Mouse (Mus musculus) thymus, postnatal 4 days (tissue): ENCODE data around the gene Polr3gl.

ENCODE experiments used
- DNase-seq: peaks from one replicate; pipeline ENCODE4 v3.0.0; 2021

The Polr3gl gene

DNA sequence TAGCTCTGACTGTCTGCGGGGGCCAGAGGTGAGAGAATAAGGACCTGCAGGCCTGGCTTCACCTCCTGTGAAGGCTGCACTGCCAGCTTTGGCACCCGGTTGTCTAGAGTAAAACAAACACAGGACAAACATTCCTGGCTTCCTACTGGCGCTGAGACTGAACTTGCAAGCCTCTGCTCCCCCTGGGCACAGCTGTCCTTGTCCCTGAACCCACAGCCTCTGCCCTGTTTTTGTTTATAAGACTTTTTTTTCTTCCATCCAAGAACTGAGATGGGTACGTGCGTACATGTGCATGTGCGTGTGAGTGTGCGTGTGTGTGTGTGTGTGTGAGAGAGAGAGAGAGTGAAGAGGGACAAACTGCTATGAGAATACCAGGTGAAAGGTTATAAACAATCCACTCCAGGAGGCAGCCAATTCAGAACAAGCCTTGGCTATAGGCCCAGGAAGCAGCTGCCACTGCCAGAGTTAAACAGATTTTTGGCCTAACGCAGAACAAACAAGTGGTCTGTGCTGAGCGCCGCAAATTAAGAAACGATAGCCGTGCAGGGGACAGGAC is 38.9 kb downstream of the Polr3gl start:
- peak; percentile 57 for DNase-seq

GRCm38 (mm10) chr3:96554251-96554650 is 39.7 kb downstream of the Polr3gl start:
- no peak for DNase-seq

GRCm38 (mm10) chr3:96553601-96554000 is 40.4 kb downstream of the Polr3gl start:
- DNase-seq: no peak

GRCm38 (mm10) chr3:96551890-96552289 is 42.1 kb downstream of the Polr3gl start:
- no peak for DNase-seq

DNA sequence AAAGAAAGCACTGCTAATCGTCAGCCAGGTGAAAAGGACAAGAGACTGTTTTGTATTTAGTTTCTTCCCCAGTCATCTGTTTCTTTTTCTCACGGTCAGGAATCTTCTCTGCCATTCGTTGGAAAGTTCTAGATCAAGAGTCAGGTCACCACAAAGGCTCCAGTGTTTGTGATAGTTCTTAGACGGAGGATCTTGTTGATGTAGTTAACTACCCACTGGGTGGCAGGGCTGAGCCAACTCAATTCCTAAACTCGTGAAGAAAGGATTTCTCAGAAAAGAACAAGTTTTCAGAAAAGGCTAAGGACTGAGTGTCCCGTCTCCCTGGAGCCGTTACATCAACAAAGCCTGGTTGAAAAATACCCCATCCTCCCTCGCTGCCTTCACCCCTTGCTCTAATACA is 42.8 kb downstream of the Polr3gl start:
- peak; percentile 77 for DNase-seq

DNA sequence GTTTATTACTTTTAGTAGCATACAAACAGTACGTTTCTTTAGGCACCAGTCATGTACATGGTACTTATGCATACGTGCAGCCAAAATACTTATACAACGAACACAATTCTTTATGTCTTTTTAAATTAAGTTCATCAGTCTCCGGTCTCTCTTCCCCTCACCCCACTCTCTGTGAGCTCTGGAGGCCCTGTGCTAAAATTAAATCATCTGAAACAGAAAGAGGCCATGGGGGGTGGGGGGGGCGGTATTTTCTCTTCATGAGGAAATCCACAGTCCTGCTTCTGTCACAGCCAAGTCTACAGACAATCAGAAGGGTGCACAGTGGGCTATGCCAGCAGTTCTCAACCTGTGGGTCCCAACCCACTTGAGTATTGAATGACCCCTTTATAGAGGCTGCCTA is 44.6 kb downstream of the Polr3gl start:
- no peak for DNase-seq

- no peak for DNase-seq
Measured at GRCm38 (mm10) chr3:96548824-96549223, 45.2 kb downstream of the Polr3gl start.

DNA sequence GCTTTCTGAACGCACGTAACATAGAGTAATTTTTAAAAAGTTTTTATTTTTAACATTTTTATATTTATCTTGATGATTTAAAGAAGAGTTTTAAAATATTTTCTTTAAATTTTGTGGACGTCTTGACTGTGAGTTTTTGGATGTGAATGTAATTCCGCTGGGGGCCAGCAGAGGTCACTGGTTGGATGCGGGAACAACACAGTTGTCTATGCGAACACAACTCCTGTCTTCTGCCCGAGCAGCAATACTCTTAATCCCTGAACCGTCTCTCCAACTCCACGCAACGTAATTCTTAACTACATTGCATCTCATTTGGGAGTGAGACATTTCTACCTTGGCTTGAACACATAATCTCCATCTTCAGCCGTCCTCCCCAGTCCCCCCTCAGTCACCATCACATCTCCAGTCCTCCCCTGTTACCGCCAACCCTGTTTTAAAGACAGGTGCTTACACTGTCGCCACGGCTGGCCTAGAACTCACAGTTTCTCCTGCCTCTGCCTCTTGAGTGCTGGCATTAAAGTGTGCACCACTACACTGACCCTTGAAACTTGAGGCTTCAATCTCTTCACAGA is 46.5 kb downstream of the Polr3gl start:
- peak; percentile 89 for DNase-seq

DNA sequence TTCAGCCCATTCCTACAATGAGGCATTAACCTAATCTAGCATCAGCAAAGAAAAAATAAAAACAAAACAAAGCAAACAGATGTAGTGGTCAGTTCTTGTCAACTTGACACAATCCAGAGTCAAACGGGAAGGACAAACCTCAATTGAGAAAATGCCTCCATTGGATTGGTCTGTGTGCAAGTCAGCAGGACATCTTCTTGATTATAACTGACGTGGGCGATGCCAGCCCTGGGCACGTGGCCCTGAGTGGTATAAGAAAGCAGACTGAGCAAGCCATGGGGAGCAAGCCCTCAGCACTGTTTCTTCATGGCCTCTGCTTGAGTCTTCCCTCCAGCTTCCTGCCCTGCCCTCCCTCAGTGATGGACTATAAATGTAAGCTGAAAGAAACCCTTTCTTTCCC is 47.1 kb downstream of the Polr3gl start:
- DNase-seq: no peak

GRCm38 (mm10) chr3:96545565-96545964 is 48.4 kb downstream of the Polr3gl start:
- no peak for DNase-seq

DNA sequence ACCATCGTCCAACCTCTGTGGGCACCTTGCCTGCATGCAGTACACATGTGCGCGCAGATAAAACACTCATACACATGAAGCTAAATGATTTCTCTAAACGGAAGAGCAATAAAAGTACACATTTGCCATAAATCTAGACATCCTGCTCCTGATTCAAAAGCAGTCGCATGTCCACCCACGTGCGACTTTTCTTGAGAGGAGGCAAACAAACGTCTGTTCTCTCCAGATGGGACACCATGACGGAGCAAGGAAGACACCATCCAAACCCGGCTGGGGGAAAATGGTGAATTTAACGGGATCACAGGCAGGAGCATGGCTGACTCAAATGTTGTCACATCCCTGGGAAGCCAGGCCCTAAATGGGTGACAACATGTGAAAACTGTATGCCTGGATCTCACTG is 50.6 kb downstream of the Polr3gl start:
- no peak for DNase-seq

GRCm38 (mm10) chr3:96542554-96542953 is 51.4 kb downstream of the Polr3gl start:
- DNase-seq: no peak

- no peak for DNase-seq
Measured at GRCm38 (mm10) chr3:96541328-96542078, 52.5 kb downstream of the Polr3gl start.

DNA sequence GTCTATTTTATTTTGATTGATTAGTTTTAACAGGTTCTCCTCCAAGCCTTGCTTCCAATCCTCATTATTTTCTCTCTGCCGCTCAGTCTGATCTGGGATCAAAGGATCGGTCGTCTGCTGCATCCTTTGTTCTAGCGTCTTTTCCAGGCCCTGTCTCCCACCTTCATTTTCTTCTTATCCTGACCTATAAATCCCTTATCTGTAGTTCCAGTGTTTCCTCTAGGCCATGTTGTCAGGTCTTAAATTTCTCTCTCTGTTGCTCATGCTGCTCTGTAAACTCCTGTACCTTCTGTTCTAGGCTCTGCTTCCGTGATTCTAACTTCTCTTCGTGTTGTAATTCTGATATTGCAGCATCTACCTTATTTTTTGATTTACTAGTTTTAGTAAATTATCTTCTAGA is 53.2 kb downstream of the Polr3gl start:
- no peak for DNase-seq

GRCm38 (mm10) chr3:96539316-96539715 is 54.7 kb downstream of the Polr3gl start:
- no peak for DNase-seq

DNA sequence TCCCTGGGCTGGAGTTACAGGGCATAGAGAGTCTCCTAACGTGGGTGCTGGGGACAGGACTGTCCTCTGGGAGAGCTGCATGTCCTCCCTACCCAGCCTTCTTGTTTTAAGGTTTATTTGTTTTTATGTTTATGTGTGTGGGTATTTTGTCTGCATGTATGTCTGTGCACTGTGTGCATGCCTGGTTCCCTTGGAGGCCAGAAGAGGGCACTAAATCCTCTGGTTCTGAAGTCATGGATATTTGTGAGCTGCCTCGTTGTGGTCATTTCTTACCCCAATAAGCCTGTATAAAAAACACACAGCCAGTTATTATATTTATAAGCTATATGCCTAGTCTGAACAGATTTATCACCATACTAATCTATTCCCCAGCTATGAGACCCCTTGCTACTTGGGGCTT is 59.7 kb downstream of the Polr3gl start:
- DNase-seq: no peak

DNA sequence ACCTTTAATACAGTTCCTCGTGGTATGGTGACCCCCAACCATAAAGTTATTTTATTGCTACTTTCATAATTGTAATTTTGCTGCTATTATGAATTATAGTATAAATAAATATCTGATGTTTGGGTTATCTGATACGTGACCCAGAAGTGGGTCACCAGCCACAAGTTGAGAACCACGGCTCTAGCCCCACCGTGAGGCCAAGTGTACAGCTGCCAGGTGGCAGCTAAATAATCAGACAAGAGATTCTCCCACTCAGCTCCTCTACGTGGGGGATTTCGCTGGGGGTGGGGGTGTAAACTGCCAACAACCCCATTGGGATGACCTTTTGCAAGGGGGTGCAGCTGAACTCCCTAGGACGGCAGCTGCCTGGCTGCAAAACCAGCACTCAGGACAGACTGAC is 61.9 kb downstream of the Polr3gl start:
- DNase-seq: no peak

- DNase-seq: no peak
Measured at GRCm38 (mm10) chr3:96528506-96528905, 65.5 kb downstream of the Polr3gl start.
